Mouse (Mus musculus): ENCODE data around the gene Ankrd65. TPM values are rescaled to one million over a fixed set of nuclear protein-coding genes. Genes with fewer than 3 reads are reported as not detected.

Gene Ankrd65
- polyA plus RNA-seq, 1 experiment from 2014 or later = 0.34 TPM

- Histone ChIP-seq H3K27me3 (ENCODE audit: insufficient read depth, low read length) (peaks cover 4% of the 10 kb centered on the region; the same call in 1 of the 2 replicates), H3K4me3 (ENCODE audit: low read depth, low read length) (peak within 1 kb of the TSS; percentile 53), H3K4me1 (ENCODE audit: insufficient read depth) (peaks cover 15% of the 10 kb centered on the region), H3K4me2 (ENCODE audit: low read depth, low read length) (peak within 1 kb of the TSS; percentile 87), H3K36me3 (replicated peaks; ENCODE audit: insufficient read depth, low read length) (no peaks in the 10 kb centered on the region), H3K9me3 (ENCODE audit: low read length) (no peaks in the 10 kb centered on the region), H3K27ac (ENCODE audit: low read depth) (peak within 1 kb of the TSS; percentile 58; the same call in 1 of the 2 replicates), H3K9ac (replicated peaks) (peak within 1 kb of the TSS; percentile 52; the same call in 1 of the 2 replicates)
- TF ChIP-seq CTCF (IDR thresholded peaks at IDR 0.05; ENCODE audit: low read depth) (no peak), EP300 (IDR thresholded peaks at IDR 0.05; ENCODE audit: low read depth) (no peak)
- ATAC-seq = peak; percentile 62
- WGBS (ENCODE audit: insufficient replicate concordance) = 30% methylated on average over 16 of the region's 16 CpGs
- DNase-seq = peak; percentile 61
These were observed 49.3 kb downstream of the Ankrd65 start, which contains the start of gene Mxra8 for GRCm38 (mm10) chr4:155839483-155839910. Gene Mxra8, plus strand, starts transcription at chr4:155839680.

GRCm38 (mm10) chr4:155840076-155841002 is 50.1 kb downstream of the Ankrd65 start:
- TF ChIP-seq EP300 (IDR thresholded peaks at IDR 0.05; ENCODE audit: low read depth) = no peak
- 20% methylated on average over 8 of the region's 8 CpGs for WGBS (ENCODE audit: insufficient replicate concordance)
- Histone ChIP-seq H3K4me2 (ENCODE audit: low read depth, low read length) (peak overlapping the region; percentile 87), H3K36me3 (replicated peaks; ENCODE audit: insufficient read depth, low read length) (no peaks in the 10 kb centered on the region), H3K27ac (ENCODE audit: low read depth) (peak overlapping the region; percentile 58; the same call in 1 of the 2 replicates), H3K4me3 (ENCODE audit: low read depth, low read length) (peak overlapping the region; percentile 53), H3K9ac (replicated peaks) (peak overlapping the region; percentile 52), H3K27me3 (ENCODE audit: insufficient read depth, low read length) (peaks cover 4% of the 10 kb centered on the region; the same call in 1 of the 2 replicates), H3K4me1 (ENCODE audit: insufficient read depth) (peaks cover 15% of the 10 kb centered on the region), H3K9me3 (ENCODE audit: low read length) (no peaks in the 10 kb centered on the region)
- no peak for DNase-seq
- no peak for ATAC-seq

GRCm38 (mm10) chr4:155841003-155841454 is 50.8 kb downstream of the Ankrd65 start:
- ATAC-seq = peak; percentile 74
- H3K27ac ChIP-seq (ENCODE audit: low read depth) = 0 out of 2 replicates have a peak overlapping the region, but pooled peaks have one; percentile 23
- WGBS (ENCODE audit: insufficient replicate concordance) = under 1% methylated on average over 32 of the region's 32 CpGs

DNA sequence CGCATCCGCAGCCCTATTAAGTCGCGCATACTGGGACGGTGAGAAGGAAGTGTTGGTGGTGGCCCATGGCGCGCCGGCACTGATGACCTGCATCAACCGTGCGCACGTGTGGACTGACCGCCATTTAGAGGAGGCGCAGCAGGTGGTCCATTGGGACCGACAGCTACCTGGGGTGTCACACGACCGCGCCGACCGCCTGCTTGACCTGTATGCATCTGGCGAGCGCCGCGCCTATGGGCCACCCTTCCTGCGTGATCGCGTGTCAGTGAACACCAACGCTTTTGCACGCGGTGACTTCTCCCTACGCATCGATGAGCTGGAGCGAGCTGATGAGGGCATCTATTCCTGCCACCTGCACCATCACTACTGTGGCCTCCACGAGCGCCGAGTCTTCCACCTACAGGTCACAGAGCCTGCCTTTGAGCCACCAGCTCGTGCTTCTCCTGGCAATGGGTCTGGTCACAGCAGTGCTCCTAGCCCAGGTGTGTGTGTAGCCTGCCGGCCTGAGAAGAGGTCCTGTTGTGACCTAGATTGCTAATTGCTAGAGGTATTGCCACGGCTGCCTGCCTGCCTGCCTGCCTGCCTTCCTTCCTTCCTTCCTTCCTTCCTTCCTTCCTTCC is 51.5 kb downstream of the Ankrd65 start:
- H3K4me3 ChIP-seq (ENCODE audit: low read depth, low read length) = peak overlapping the region; percentile 53; the same call in 1 of the 2 replicates
- no peak overlapping the region for H3K27ac ChIP-seq (ENCODE audit: low read depth)
- TF ChIP-seq EP300 (IDR thresholded peaks at IDR 0.05; ENCODE audit: low read depth) (no peak), CTCF (IDR thresholded peaks at IDR 0.05; ENCODE audit: low read depth) (no peak)
- WGBS (ENCODE audit: insufficient replicate concordance) = 47% methylated on average over 38 of the region's 38 CpGs
- peaks cover 4% of the 10 kb centered on the region; the same call in 1 of the 2 replicates for H3K27me3 ChIP-seq (ENCODE audit: insufficient read depth, low read length)
- ATAC-seq (no peak), DNase-seq (no peak)
- H3K9ac ChIP-seq (replicated peaks) = no peak overlapping the region
- H3K9me3 ChIP-seq (ENCODE audit: low read length) = no peaks in the 10 kb centered on the region
- no peaks in the 10 kb centered on the region for H3K36me3 ChIP-seq (replicated peaks; ENCODE audit: insufficient read depth, low read length)
- H3K4me2 ChIP-seq (ENCODE audit: low read depth, low read length) = peak overlapping the region; percentile 87
- peaks cover 18% of the 10 kb centered on the region for H3K4me1 ChIP-seq (ENCODE audit: insufficient read depth)

More at GRCm38 (mm10) chr4:155841003-155841454, 50.8 kb downstream of the Ankrd65 start:
- DNase-seq = peak; percentile 67
- Histone ChIP-seq H3K4me1 (ENCODE audit: insufficient read depth) (peaks cover 15% of the 10 kb centered on the region), H3K27me3 (ENCODE audit: insufficient read depth, low read length) (peaks cover 4% of the 10 kb centered on the region; the same call in 1 of the 2 replicates), H3K9me3 (ENCODE audit: low read length) (no peaks in the 10 kb centered on the region), H3K4me2 (ENCODE audit: low read depth, low read length) (peak overlapping the region; percentile 87), H3K36me3 (replicated peaks; ENCODE audit: insufficient read depth, low read length) (no peaks in the 10 kb centered on the region), H3K4me3 (ENCODE audit: low read depth, low read length) (peak overlapping the region; percentile 53), H3K9ac (replicated peaks) (peak overlapping the region; percentile 52)
- TF ChIP-seq EP300 (IDR thresholded peaks at IDR 0.05; ENCODE audit: low read depth) (no peak), CTCF (IDR thresholded peaks at IDR 0.05; ENCODE audit: low read depth) (peak; percentile 57)

DNA sequence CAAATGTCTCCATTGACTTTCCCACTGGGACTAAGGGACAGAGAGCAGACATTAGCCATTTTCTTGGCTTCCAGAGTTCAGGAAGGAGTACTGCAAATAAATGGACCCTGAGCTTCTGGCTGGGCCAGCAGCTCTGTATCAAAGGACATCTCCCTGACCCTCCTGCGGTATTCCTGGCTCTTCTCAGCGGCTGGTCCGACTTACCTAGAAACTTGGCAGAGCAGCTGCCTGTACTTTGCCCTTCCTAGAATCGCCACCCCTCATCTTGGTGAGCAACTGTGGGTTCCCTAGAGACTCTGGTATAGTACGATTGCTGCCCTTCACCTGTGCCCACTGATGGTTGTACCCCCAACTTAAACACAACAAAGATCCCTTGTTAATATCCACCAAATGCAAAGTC is 53.0 kb downstream of the Ankrd65 start:
- H3K9me3 ChIP-seq (ENCODE audit: low read length) = no peaks in the 10 kb centered on the region
- H3K4me2 ChIP-seq (ENCODE audit: low read depth, low read length) = no peak overlapping the region
- TF ChIP-seq EP300 (IDR thresholded peaks at IDR 0.05; ENCODE audit: low read depth) (no peak), CTCF (IDR thresholded peaks at IDR 0.05; ENCODE audit: low read depth) (no peak)
- no peak overlapping the region for H3K9ac ChIP-seq (replicated peaks)
- H3K4me1 ChIP-seq (ENCODE audit: insufficient read depth) = peaks cover 25% of the 10 kb centered on the region
- no peak overlapping the region for H3K27ac ChIP-seq (ENCODE audit: low read depth)
- no peak overlapping the region for H3K4me3 ChIP-seq (ENCODE audit: low read depth, low read length)
- DNase-seq (no peak), ATAC-seq (no peak)
- no peaks in the 10 kb centered on the region for H3K36me3 ChIP-seq (replicated peaks; ENCODE audit: insufficient read depth, low read length)
- WGBS (ENCODE audit: insufficient replicate concordance) = 76% methylated on average over 5 of the region's 5 CpGs
- H3K27me3 ChIP-seq (ENCODE audit: insufficient read depth, low read length) = peaks cover 4% of the 10 kb centered on the region; the same call in 1 of the 2 replicates
